Mouse (Mus musculus) MN1 (cell line): Measurements from ENCODE around the gene Efcab5.

Source experiments
- DNase-seq: peaks from one replicate; pipeline ENCODE4 v3.0.0-alpha.2; 2016; ENCODE audit warnings: low spot score

The Efcab5 gene

DNA sequence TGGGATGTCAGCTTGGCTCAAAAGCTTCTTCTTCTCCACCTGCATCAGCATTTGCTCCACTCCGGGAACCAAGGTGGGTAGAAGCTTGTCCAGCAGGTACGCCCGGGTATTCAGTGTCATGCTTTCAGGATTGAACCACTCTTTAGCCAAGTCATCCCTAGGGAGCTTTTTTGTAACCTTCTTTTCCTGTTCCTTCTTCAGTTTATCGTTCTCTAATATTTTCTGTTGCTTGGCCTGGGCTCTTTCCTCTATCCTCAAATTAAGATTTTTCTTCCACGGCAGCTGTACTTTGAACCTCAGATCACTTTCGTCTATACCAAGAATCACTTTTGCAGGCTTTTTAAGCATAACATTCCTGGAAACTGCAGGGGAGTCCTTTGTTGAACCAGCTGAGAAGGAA, at the start of gene Efcab5:
TSS of gene Efcab5 (minus strand) at position 101 of the 400 bp plus-strand sequence.
- no peak for DNase-seq

DNA sequence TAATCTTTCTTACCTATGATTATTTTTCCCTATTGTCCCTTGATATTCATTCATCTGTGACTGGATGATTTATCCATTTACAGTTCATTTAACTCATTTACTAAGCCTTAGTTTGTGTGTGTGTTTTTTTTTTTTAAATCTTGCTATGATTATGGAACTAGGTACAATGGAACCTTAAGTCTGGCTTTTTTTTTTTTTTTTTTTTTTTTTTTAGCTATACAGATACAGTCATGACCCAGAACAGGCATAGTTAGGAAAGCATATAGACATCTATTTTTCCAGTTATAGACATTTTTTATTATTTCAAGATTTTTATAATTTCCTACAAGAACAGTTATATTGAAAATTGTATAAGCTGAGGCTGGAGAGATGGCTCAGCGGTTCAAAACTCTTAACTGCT, 46.5 kb upstream of the Efcab5 start:
- no peak for DNase-seq

DNA sequence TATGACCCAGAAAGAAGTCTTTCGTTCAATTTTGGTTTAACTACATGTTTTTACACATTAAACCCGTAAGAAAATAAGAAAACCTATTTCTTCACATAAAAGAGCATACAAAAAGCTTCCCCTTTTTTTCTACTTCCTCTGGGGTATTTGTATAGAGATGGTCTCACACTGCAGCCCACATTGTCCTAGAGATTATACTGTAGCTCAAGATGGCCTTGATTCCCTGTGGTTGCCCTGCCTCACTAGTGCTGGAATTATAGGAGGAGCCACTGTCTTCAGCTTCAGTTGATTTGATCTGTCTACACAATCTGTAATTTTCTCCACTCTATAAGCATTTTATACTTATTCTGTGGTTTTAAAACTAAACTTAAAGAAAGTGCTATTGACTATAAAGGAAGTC, 42.7 kb upstream of the Efcab5 start:
- DNase-seq = no peak

DNA sequence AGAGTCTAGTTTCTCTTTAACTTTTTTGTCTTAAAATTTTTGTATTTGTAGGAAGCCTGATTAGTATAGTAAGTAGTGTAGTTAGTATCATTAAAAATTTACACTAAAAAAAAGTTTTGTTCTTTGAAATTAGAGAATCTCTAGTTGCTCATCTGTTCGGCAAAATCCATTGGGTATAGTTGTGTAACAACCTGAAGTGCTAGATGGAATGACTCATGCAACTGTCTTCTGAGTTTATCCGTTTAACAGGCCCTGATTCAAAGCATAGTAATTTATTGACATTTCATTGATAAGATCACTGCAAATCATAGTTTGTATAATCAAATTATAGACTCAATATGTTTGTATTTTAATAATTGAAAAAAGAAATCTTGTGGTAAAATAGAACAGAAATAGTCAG, 42.0 kb upstream of the Efcab5 start:
- no peak for DNase-seq

DNA sequence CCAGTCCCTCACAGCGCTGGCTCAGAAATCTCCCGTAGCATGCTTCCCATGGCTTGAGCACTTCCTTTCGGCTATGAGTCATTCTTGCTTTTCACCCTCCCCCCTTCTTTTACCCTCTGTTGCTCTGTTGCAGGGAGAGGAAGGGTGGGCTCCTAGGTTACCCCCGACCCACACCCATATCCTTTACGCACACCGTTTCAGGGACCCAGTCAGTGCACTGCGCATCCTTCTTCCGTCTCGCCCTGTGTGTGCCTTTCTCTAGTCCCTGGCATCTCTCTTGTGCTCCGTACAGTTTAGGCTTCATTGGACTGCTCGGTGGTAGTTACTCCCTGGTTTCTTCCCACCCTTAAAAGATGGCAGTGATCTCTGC, 28.0 kb upstream of the Efcab5 start:
- DNase-seq = no peak

DNA sequence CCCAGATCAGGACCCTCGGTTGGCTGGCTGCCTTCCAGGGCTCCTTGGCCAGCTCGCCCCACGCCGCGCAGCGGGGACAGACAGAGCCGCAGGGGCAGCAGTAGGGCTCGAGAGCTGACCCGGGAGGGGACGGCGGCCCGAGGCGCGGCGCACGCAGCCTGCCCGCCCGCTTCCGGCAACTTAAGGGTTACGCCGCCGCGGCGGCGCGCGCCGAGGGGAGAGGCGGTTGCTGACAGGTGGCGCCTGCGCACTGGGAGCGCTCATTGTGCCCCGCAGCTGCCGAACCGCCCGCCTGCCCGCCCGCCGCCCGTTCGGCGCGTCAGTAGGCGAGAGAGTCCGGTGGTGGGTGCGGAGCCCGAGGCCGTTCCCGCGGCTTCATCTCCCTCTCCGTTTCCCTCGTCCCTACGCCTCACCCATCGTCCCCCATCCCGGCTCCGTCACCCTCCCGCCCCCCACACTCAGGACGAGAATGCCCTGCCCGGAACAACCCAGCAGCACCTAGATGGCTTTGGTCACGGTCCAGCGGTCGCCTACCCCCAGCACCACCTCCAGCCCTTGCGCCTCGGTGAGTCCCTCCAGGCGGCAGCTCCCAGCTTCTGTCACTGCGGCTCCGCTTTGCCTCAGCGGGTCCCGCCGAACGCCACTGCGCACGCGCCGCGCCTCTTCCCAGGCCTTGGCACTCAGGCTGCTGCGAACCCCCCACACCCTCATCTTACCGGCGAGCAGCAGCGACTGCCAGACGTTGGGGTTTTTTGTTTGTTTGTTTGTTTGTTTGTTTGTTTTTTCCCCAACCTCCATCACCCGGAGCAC, 27.4 kb upstream of the Efcab5 start, which contains the start of gene Ssh2:
TSS of gene Ssh2 (plus strand) at position 337 of the 810 bp plus-strand sequence.
- peak; percentile 91 for DNase-seq

DNA sequence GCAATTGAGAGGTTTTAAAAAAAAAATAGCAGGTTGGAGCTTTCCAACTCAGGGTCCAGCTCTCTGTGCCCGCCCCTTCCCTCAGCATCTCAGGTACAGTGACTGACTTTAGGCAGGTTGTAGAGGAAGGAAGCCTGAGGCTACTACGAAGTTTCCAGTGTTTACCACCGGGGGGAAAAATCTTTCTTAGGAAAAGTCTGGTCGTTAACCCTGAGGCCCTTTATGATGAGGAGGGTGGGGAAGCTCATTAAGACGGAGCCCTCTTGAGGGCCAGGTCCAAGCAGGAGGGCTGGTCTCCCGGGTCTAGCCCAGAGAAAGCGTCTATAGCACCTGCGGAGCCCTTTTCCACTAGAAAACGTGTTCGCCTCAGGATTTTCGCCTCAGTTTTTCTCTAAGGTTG, 26.7 kb upstream of the Efcab5 start:
- no peak for DNase-seq

DNA sequence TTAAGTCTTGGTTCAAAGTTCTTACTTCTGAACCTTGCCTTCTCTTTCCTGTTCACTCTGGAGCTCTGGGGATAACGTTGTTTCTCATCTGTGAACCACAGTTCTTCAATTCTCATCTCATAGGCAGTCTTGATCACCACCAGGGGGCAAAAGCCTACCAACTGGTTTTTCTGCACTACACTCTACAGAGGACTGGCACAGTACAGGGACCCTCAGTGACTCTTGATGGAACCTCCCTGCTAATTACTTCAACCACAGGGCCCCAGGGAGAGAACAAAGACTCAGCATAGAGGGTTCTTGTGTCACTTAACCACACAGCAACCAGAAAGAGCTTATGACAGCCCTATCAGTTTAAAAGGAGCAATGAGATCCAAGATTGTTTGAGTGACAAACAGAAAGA, 26.0 kb upstream of the Efcab5 start:
- DNase-seq = peak; percentile 78

DNA sequence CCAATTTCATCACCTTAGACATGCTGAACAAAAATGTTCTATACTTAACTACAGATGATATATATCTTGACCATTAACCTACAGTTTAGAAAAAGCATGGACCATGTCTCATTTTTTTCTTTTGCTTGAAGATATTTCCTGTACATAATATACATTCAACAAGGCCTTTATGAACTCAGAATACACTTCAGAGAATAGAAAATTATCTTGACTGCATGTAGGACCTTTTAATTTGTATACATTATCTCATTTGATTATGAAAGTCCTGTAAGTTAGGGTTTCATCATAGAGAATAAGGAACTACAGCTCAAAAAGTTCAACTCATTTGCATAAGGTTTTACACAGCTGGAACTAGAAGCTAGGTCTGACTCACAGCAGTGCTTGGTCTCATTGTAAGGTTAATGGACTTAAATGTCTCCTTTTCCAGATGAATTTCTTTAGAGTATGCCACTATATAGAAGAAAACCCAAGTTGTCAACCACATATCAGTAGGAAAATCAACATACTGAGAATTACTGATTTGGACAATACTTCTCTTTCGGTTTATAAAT, 25.4 kb upstream of the Efcab5 start:
- DNase-seq = no peak

DNA sequence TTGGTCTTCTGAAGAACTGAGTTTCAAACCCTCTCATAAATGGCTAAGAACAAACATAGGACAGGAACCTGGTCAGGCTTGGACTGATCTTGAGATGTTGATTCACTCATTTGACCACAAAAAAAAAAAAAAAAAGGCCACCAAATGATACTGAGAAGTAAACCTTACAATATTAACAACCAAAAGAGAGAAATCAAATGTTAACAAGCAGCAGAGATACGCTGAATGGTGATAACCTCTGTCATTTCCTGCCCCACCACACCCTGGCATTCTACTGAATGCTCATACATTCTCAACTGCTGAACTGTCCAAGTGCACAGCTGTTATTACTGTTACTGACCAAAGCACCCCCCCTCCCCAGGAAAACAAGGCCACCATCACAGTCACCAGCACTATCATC, 11.9 kb upstream of the Efcab5 start:
- no peak for DNase-seq

DNA sequence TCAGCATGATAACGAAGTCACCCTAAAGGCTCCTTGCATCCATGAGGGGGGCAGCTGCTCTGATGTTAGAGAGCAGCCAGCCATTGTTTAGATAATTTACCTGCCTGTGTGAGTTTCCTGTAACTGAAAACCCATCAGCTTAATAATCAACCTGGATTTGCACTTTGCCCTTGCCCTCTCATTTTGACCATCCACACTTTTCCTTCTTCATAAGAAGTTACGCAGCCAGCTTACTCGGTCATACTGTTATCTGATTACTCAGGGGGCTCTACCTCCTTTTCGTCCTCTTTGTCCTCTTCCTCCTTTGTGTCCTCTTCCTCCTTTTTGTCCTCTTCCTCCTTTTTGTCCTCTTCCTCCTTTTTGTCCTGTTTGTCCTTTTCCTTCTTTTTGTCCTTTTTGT, 10.9 kb upstream of the Efcab5 start:
- DNase-seq = no peak

DNA sequence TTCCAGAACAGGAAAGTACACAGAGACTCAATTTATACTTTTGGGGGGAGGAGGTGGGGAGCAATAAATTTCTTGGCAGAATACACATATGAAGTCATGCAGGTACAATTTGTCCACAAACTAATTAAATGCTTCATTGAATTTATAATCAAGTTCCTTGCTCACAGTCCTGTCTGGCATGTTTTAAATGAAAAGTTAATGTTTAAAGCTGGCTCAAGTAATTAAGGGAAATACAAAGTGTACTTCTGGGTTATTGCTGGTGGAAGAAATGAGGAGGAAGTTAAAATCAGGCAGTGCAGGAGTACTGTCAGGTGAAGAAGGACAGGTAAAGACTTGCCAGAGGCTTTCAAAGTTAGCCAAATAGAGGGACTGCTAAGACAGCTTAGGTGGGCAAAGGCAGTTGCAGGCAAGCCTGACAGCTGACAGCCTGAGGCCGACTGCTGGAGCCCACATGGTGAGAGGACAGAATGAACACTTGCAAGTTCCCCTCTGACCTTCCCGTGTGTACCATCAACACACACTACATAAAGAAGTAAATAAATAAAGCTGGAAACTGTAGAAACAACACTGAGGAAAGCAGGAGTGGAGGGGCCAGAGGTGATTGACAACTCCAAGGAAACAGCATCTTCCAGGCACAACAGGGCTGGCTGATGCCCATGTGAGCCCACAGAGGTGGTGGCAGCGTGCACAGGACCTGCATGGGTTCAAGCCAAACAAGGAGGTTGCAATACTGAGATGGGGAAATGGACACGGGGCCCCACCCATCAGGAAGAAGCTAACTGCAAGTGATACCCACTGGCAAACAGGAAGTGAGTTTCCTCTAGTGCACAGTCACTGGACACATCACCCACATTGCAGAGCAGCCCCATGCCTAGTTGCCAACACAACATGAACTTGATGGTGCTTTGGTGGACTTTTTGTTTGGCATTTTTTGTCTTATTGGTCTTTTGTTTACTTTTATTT, 7.7 kb upstream of the Efcab5 start:
- DNase-seq = no peak

DNA sequence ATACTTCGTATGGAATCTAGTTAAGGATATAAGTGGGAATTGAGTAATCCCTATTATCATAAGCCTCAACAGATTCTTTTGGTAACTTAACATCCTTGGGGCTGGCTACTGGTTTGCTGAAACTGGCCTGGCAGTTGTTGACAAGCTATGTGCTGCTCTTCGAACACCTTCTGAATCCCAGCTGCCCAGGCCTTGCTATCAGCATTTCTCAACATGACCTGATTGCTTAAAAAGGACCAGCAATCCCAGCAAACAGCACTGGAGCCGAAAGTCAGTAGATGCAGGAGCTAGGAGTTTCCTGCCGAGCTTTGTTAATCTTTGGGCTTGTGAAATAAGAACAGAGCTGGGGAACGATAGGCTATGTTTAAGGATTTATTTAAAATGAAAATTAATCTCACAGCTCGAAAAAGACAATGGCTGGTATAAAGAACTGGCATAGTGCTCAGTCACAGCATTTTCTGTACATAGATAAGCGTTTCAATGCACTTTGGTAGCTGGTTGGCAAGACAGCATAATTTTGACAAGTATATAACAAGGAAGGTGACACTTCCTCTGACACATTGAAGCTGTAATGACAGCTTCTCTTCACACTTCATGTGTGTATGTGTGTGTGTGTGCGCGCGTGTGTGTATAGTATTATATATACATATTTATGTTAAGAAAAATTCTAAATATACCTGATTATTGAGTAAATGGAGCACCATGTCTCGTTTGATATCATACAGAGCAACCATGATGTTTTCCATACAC, 6.8 kb upstream of the Efcab5 start:
- no peak for DNase-seq

DNA sequence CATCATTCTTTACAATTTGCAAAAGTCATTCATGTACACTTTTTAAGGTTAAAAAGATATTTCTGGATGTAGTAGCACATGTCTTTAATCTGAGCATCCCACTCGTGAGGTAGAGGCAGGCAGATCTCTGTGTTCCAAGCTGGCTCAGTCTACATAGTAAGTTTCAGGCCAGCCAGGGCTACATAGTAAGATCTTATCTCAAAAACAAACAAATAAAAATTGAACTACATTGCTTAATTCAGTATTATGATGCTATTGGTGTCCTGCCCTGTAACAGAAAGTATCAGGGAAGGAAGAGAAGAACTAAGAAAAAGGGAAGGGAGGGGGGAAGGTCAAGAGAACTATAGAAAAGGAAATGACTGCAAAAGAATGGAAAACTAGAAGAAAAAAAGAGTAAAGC, 6.0 kb upstream of the Efcab5 start:
- no peak for DNase-seq

DNA sequence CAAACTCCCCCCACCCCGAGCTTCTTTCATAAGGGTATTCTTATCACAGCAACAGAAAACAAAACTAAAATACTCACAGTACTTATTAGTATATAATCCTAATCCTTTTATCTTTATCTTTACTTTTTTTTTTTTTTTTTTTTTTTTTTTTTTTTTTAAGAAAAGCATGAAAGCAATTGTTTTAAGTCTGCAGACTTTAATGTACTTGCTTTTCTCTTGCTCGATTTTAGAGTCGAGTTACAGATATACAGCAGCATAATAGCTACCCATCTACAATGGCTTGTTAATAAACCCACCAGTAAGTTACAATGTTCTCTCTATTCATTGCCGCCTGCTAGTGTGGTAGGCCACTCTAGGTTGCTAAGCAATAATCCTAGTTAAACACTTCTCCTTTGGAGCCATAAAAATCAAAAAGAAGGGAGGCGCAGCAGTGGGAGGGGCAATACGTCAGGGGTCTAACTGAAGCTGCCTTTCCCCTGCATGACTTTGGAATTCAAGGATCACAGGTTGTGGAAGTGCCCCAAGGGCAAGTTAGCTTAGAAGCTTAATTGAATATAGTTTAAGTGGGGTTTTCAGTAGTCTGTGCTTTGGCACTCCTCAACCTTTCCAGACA, 5.3 kb upstream of the Efcab5 start:
- DNase-seq = no peak

DNA sequence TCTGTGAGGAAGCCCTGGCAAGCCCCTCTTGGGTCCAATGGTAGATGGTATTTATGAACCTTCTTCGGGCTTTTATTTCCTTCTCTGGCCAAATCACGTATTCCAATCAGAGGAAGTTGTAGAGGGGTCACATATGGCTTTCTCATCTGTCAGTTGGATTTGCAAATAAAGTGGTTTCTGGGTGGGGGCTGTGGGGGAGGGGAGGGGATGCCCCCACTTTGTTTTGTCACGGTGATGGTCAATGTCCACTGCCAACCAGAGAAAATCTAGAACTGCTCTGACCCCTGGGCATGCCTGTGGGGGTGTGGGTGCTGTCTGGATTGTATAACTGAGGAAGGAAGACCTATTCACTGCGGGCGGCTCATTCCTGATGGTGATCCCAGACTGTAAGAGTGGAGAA, 4.6 kb upstream of the Efcab5 start:
- no peak for DNase-seq

DNA sequence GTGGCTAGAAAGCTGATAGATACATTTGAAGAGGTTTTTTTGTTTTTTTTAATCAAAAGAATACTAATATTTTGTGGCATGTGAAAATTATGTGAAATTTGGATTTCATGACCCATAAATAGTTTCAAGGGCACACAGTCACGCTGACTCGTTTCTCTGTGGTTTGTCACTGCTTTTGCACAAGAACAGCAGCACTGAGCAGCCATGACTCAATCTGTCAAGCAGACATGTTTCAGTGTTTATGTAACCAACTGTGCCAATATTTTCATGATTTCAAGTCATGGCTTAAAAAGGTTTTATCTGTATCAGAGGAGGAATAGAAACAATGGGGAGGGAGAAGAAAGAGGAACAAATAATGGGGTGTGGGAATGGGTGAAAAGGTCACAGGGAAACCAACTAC, 3.8 kb downstream of the Efcab5 start:
- DNase-seq = no peak

DNA sequence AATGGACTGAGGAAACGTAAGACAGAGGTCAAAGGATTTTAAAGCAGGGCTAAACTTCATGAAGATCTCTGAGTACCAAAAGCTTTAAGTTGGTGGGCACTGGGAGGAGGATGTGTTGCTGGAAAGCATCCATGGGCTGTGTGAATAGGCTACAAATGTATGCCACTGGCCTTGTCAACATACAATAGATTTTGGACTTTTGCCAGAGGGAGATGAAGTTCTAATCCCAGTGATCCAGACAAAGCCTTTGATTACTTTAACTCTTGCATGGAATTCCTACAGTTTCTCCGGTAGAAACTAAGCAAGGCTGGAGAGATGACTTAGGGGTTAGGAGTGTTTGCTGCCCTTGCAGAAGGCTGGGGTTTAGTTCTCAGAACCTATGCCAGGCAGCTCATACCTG, 6.2 kb downstream of the Efcab5 start:
- DNase-seq = no peak

DNA sequence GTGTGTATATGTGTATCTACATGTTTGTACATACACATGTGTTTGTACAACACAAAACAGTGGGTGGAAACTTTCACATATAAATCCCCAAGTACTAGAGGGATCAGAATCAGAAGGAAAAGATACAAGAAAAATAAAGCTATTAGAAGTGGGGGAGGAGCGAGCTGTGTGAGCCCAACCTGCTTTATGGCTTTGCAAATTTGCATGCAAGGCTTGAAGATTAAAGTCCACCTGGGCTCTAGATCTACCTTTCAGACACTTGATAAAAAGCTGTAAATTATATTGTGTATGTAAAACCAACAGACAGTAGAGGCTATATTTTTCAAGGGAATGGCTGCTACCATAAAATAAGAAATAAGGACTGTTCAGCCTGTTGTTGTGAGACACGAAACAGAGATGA, 6.7 kb downstream of the Efcab5 start:
- no peak for DNase-seq

DNA sequence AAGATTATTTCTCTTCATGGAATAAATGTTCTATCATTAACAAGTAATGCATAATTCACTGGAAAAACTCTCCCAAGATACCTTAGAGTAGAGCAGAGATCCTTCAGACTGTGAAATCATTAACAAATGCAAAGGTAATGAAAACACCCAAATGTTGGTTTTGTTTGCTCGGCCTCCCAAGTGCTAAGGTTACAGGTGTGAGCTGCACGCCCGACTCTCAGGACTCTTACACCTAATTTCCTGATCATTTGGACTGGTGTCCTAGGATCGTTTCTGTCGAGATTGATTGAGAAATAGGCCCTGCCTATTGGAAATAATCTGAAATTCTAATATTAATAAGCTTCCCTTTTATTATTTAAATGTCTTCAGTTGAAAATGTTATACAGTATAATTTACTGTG, 7.2 kb downstream of the Efcab5 start:
- no peak for DNase-seq

DNA sequence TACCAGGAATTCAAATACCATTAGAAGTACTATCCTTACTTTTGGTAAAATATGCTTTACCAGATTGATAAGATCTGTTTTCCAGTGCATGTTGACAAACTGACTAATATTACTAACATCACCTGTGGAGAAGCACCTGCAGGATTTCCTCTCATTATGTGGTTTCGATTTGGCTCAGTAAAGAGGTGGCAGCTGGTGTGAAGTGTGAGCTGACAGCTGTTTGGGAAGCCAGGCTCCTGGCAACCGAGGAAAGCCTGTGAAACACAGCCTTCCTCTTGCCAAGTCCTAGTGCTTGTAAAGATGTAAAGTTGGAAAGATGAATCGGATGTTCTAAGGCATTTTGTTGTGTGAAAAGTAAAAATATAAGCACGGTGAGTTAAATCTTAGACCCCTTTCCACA, 7.9 kb downstream of the Efcab5 start:
- no peak for DNase-seq

DNA sequence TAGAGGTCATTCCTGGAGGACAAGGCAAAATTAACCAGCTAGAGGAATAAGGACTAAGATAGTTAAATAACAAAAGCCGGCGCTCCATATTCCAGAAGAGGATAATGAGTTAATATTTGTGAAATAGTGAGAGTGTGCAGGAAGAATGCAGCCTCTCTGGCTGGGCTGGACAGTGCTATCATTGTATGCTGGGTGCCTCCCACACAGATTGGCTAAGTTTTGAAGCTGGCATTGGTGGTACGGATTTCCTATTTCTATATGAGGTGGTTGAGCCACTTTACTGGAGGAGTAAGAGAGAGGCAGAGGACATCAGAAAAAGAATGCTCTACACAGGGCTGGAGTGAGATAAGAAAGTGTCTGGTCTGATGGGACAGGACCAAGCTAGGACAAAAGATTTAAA, 9.0 kb downstream of the Efcab5 start:
- no peak for DNase-seq
